Mouse (Mus musculus): ENCODE measurements around the gene Krt14.

GRCm38 (mm10) chr11:100181725-100182124 lies 25.6 kb downstream of the Krt14 start:
- TF ChIP-seq CTCF (IDR thresholded peaks at IDR 0.05 in 2 of 3, conservative IDR thresholded peaks at IDR 0.05 in 1 of 3; ENCODE audit: control insufficient read depth in 1 of 3, insufficient read depth in 1 of 3, low read depth in 2 of 3, low read length in 3 of 3, poor library complexity in 1 of 3, severe bottlenecking in 1 of 3): no peak
- TF ChIP-seq POLR2A (IDR thresholded peaks at IDR 0.05; ENCODE audit: control insufficient read depth in 1 of 2, insufficient read depth in 1 of 2, low read depth in 1 of 2, low read length in 2 of 2, poor library complexity in 1 of 2): no peak
- no peak for TF ChIP-seq MEF2A (IDR thresholded peaks at IDR 0.05; ENCODE audit: extremely low read depth, insufficient replicate concordance, low read depth, low read length, poor library complexity, severe bottlenecking)
- TF ChIP-seq USF1 (IDR thresholded peaks at IDR 0.05; ENCODE audit: low read depth, low read length): no peak
- TF ChIP-seq RCOR1 (IDR thresholded peaks at IDR 0.05; ENCODE audit: low read depth, low read length): no peak
- TF ChIP-seq ZNF384 (IDR thresholded peaks at IDR 0.05; ENCODE audit: low read depth, low read length): no peak
- no peak for TF ChIP-seq TCF12 (IDR thresholded peaks at IDR 0.05; ENCODE audit: low read depth, low read length)
- TF ChIP-seq E2F4 (IDR thresholded peaks at IDR 0.05; ENCODE audit: borderline replicate concordance, low read depth, low read length): no peak
- TF ChIP-seq SIN3A (IDR thresholded peaks at IDR 0.05; ENCODE audit: low read length): no peak
- no peak for TF ChIP-seq CHD2 (IDR thresholded peaks at IDR 0.05; ENCODE audit: low read length)
- TF ChIP-seq GATA1 (IDR thresholded peaks at IDR 0.05; ENCODE audit: low read depth, low read length): no peak
- no peak for TF ChIP-seq TAL1 (IDR thresholded peaks at IDR 0.05; ENCODE audit: low read length)
- no peak for TF ChIP-seq EP300 (IDR thresholded peaks at IDR 0.05; ENCODE audit: low read depth in 1 of 2, low read length in 2 of 2)

All from MEL (cell line).